ENCODE assay signal across 12 mouse cellular contexts in genomic region chr11:61477566-61478508, GRCm38 (mm10). TPM values are rescaled to one million over a fixed set of nuclear protein-coding genes. Genes with fewer than 3 reads are reported as not detected.
DNase-seq lines count a peak whose midpoint lies in the region; ATAC-seq lines count a peak whose summit lies in the region.
"Had no signal": no experiment of that assay in that cellular context is flagged by ENCODE, and none has a peak within 500 bp of the region (broad histone marks: within the 10 kb centered on the region; RNA-seq: fewer than 3 reads in every experiment).

No protein-coding gene starts in this region.

- H3K36me3 ChIP-seq in kidney, embryonic 16.5 days (ENCODE audit: insufficient read depth, low read length): no peaks in the 10 kb centered on the region
- H3K36me3 ChIP-seq in embryonic facial prominence, embryonic 14.5 days (ENCODE audit: control insufficient read depth, insufficient read depth, low read length): no peaks in the 10 kb centered on the region
- no peaks in the 10 kb centered on the region for H3K36me3 ChIP-seq in hindbrain, embryonic 16.5 days (ENCODE audit: control insufficient read depth, insufficient read depth, low read length)
- H3K36me3 ChIP-seq in neural tube, embryonic 15.5 days: no peaks in the 10 kb centered on the region

- 42% methylated on average over 17 of the region's 17 CpGs for WGBS in kidney, embryonic 16.5 days
- WGBS in embryonic facial prominence, embryonic 14.5 days: 56% methylated on average over 17 of the region's 17 CpGs
- WGBS in hindbrain, embryonic 16.5 days: 43% methylated on average over 17 of the region's 17 CpGs
- 66% methylated on average over 17 of the region's 17 CpGs for WGBS in neural tube, embryonic 15.5 days

- peak overlapping the region; percentile 5; the same call in 1 of the 2 replicates for H3K9ac ChIP-seq in kidney, embryonic 16.5 days (replicated peaks; ENCODE audit: low read length)
- H3K9ac ChIP-seq in embryonic facial prominence, embryonic 14.5 days (ENCODE audit: low read depth, low read length): 0 out of 2 replicates have a peak overlapping the region, but pooled peaks have one; percentile 15
- peak overlapping the region; percentile 27; the same call in 1 of the 2 replicates for H3K9ac ChIP-seq in hindbrain, embryonic 16.5 days (ENCODE audit: low read depth, low read length)
- no peak overlapping the region for H3K9ac ChIP-seq in neural tube, embryonic 15.5 days (replicated peaks)

- peak overlapping the region; percentile 73 for H3K27ac ChIP-seq in kidney, embryonic 16.5 days (ENCODE audit: low read length)
- peak overlapping the region; percentile 44 for H3K27ac ChIP-seq in embryonic facial prominence, embryonic 14.5 days (replicated peaks; ENCODE audit: low read depth, low read length)
- peak overlapping the region; percentile 12; the same call in 1 of the 2 replicates for H3K27ac ChIP-seq in hindbrain, embryonic 16.5 days (ENCODE audit: low read depth, low read length)
- H3K27ac ChIP-seq in neural tube, embryonic 15.5 days (replicated peaks): peak overlapping the region; percentile 64; the same call in 1 of the 2 replicates

- intact Hi-C loops in heart, postnatal 25 days (cut with DNase I): no loop called here

- H3K4me1 ChIP-seq in kidney, embryonic 16.5 days (ENCODE audit: insufficient read depth, low read length): peaks cover 15% of the 10 kb centered on the region
- peaks cover 17% of the 10 kb centered on the region for H3K4me1 ChIP-seq in embryonic facial prominence, embryonic 14.5 days (ENCODE audit: control insufficient read depth, insufficient read depth, low read length)
- H3K4me1 ChIP-seq in hindbrain, embryonic 16.5 days (ENCODE audit: control insufficient read depth, insufficient read depth, low read depth, low read length): peaks cover 3% of the 10 kb centered on the region; the same call in 1 of the 2 replicates
- peaks cover 2% of the 10 kb centered on the region; the same call in 1 of the 2 replicates for H3K4me1 ChIP-seq in neural tube, embryonic 15.5 days

- H3K4me2 ChIP-seq in kidney, embryonic 16.5 days (replicated peaks; ENCODE audit: low read depth, low read length): peak overlapping the region; percentile 58
- H3K4me2 ChIP-seq in embryonic facial prominence, embryonic 14.5 days (ENCODE audit: low read depth, low read length): peak overlapping the region; percentile 43
- peak overlapping the region; percentile 40 for H3K4me2 ChIP-seq in hindbrain, embryonic 16.5 days (ENCODE audit: low read length)
- H3K4me2 ChIP-seq in neural tube, embryonic 15.5 days: peak overlapping the region; percentile 43

- ATAC-seq in kidney, embryonic 16.5 days (ENCODE audit: low FRiP score, low TSS enrichment): peak; percentile 64; the same call in 1 of the 2 replicates
- 0 out of 2 replicates have a peak, but pooled peaks have one; percentile 27 for ATAC-seq in embryonic facial prominence, embryonic 14.5 days (ENCODE audit: low read depth)
- no peak for ATAC-seq in hindbrain, embryonic 16.5 days
- ATAC-seq in neural tube, embryonic 15.5 days (ENCODE audit: low FRiP score): no peak
- ATAC-seq in erythroblast, adult 5-6 weeks (replicated peaks; ENCODE audit: low FRiP score, poor library complexity, severe bottlenecking): no peak

- peak overlapping the region; percentile 29 for H3K4me3 ChIP-seq in kidney, embryonic 16.5 days (ENCODE audit: low read length)
- H3K4me3 ChIP-seq in embryonic facial prominence, embryonic 14.5 days (ENCODE audit: low read depth, low read length): peak overlapping the region; percentile 6; the same call in 1 of the 2 replicates
- H3K4me3 ChIP-seq in hindbrain, embryonic 16.5 days (ENCODE audit: low read length): no peak overlapping the region; the same call in 1 of the 2 replicates
- H3K4me3 ChIP-seq in neural tube, embryonic 15.5 days (replicated peaks): no peak overlapping the region

- no peaks in the 10 kb centered on the region for H3K27me3 ChIP-seq in kidney, embryonic 16.5 days (ENCODE audit: insufficient read depth, low read length)
- H3K27me3 ChIP-seq in embryonic facial prominence, embryonic 14.5 days (replicated peaks; ENCODE audit: control insufficient read depth, insufficient read depth, low read length): no peaks in the 10 kb centered on the region
- H3K27me3 ChIP-seq in hindbrain, embryonic 16.5 days (replicated peaks; ENCODE audit: control insufficient read depth, insufficient read depth, low read length): no peaks in the 10 kb centered on the region
- no peaks in the 10 kb centered on the region; the same call in 1 of the 2 replicates for H3K27me3 ChIP-seq in neural tube, embryonic 15.5 days (replicated peaks)

- no peak for DNase-seq in kidney, adult 11 months
- peak; percentile 41 for DNase-seq in embryonic facial prominence, embryonic 14.5 days (ENCODE audit: low spot score)
- no peak for DNase-seq in adrenal gland, postnatal 25 days
- no peak for DNase-seq in heart, postnatal 25 days (ENCODE audit: low spot score)
- DNase-seq: right cerebral cortex, postnatal 14 days; thymus, postnatal 4 days had no signal

- no peaks in the 10 kb centered on the region for H3K9me3 ChIP-seq in kidney, embryonic 16.5 days (ENCODE audit: low read length)
- H3K9me3 ChIP-seq in embryonic facial prominence, embryonic 14.5 days (ENCODE audit: control insufficient read depth, low read length): no peaks in the 10 kb centered on the region
- H3K9me3 ChIP-seq in hindbrain, embryonic 16.5 days (ENCODE audit: control insufficient read depth, low read length): no peaks in the 10 kb centered on the region
- H3K9me3 ChIP-seq in neural tube, embryonic 15.5 days (replicated peaks): no peaks in the 10 kb centered on the region

RNA-seq across cellular contexts. Expression of gene Mfap4, which starts 7.4 kb away (rescaled TPM):
- polyA plus RNA-seq in kidney, embryonic 16.5 days (2015; fragmentation: Nextera tagmentation; extraction: Ambion mirVana): 164 and 181 TPM in 2 replicates
- polyA plus RNA-seq in embryonic facial prominence, embryonic 14.5 days (2014; fragmentation: Nextera tagmentation; extraction: Ambion mirVana): 420 and 428 TPM in 2 replicates
- polyA plus RNA-seq in hindbrain, embryonic 16.5 days (2015; fragmentation: Nextera tagmentation; extraction: Ambion mirVana): 49.6 and 67.9 TPM in 2 replicates
- polyA plus RNA-seq in neural tube, embryonic 15.5 days (2015; fragmentation: Nextera tagmentation; extraction: Ambion mirVana): 48.3 and 73.6 TPM in 2 replicates
- total RNA-seq in adrenal gland, postnatal 25 days (2021): 3.5 and 4.2 TPM in 2 replicates
- not detected in 2 replicates for total RNA-seq in erythroblast, adult 5-6 weeks (2015; ENCODE audit: low replicate concordance)
- not detected in 2 replicates for total RNA-seq in erythroblast, adult 5-6 weeks (2017; ENCODE audit: low replicate concordance)
- 10 to 100 TPM; 43.3 to 50.0 TPM for total RNA-seq in heart, postnatal 25 days (2021)
- total RNA-seq: megakaryocyte-erythroid progenitor cell, adult 5-6 weeks; MEL had no signal

RNA-seq across cellular contexts. Expression of gene Mapk7, which starts 16.4 kb away (rescaled TPM):
- 62.5 and 65.0 TPM in 2 replicates for polyA plus RNA-seq in kidney, embryonic 16.5 days (2015; fragmentation: Nextera tagmentation; extraction: Ambion mirVana)
- 49.6 and 59.2 TPM in 2 replicates for polyA plus RNA-seq in embryonic facial prominence, embryonic 14.5 days (2014; fragmentation: Nextera tagmentation; extraction: Ambion mirVana)
- polyA plus RNA-seq in hindbrain, embryonic 16.5 days (2015; fragmentation: Nextera tagmentation; extraction: Ambion mirVana): 63.3 and 73.1 TPM in 2 replicates
- polyA plus RNA-seq in neural tube, embryonic 15.5 days (2015; fragmentation: Nextera tagmentation; extraction: Ambion mirVana): 65.9 and 67.7 TPM in 2 replicates
- 21.6 and 23.9 TPM in 2 replicates for total RNA-seq in adrenal gland, postnatal 25 days (2021)
- total RNA-seq in erythroblast, adult 5-6 weeks (2015; ENCODE audit: low replicate concordance): 4.4 and 8.3 TPM in 2 replicates
- 2.8 and 3.7 TPM in 2 replicates for total RNA-seq in erythroblast, adult 5-6 weeks (2017; ENCODE audit: low replicate concordance)
- total RNA-seq in heart, postnatal 25 days (2021): 1 to 10 TPM; 6.0 to 7.7 TPM

RNA-seq across cellular contexts. Expression of gene Rnf112, which starts 23.9 kb away (rescaled TPM):
- polyA plus RNA-seq in kidney, embryonic 16.5 days (2015; fragmentation: Nextera tagmentation; extraction: Ambion mirVana): 0.25 and 0.33 TPM in 2 replicates
- 0.78 and 1.0 TPM in 2 replicates for polyA plus RNA-seq in embryonic facial prominence, embryonic 14.5 days (2014; fragmentation: Nextera tagmentation; extraction: Ambion mirVana)
- 30.4 and 32.4 TPM in 2 replicates for polyA plus RNA-seq in hindbrain, embryonic 16.5 days (2015; fragmentation: Nextera tagmentation; extraction: Ambion mirVana)
- polyA plus RNA-seq in neural tube, embryonic 15.5 days (2015; fragmentation: Nextera tagmentation; extraction: Ambion mirVana): 24.1 and 32.9 TPM in 2 replicates
- total RNA-seq in adrenal gland, postnatal 25 days (2021): 1.2 and 2.4 TPM in 2 replicates
- total RNA-seq in erythroblast, adult 5-6 weeks (2015; ENCODE audit: low replicate concordance): not detected in 2 replicates
- total RNA-seq in erythroblast, adult 5-6 weeks (2017; ENCODE audit: low replicate concordance): not detected in 2 replicates
- under 1 TPM; 0.26 to 0.53 TPM for total RNA-seq in heart, postnatal 25 days (2021)
- total RNA-seq: megakaryocyte-erythroid progenitor cell, adult 5-6 weeks; MEL had no signal

RNA-seq across cellular contexts. Expression of gene B9d1, which starts 27.1 kb away (rescaled TPM):
- polyA plus RNA-seq in kidney, embryonic 16.5 days (2015; fragmentation: Nextera tagmentation; extraction: Ambion mirVana): 47.1 and 53.8 TPM in 2 replicates
- 32.5 and 37.5 TPM in 2 replicates for polyA plus RNA-seq in embryonic facial prominence, embryonic 14.5 days (2014; fragmentation: Nextera tagmentation; extraction: Ambion mirVana)
- 35.2 and 36.2 TPM in 2 replicates for polyA plus RNA-seq in hindbrain, embryonic 16.5 days (2015; fragmentation: Nextera tagmentation; extraction: Ambion mirVana)
- 28.6 and 31.2 TPM in 2 replicates for polyA plus RNA-seq in neural tube, embryonic 15.5 days (2015; fragmentation: Nextera tagmentation; extraction: Ambion mirVana)
- 13.8 and 19.9 TPM in 2 replicates for total RNA-seq in adrenal gland, postnatal 25 days (2021)
- not detected in 2 replicates for total RNA-seq in erythroblast, adult 5-6 weeks (2015; ENCODE audit: low replicate concordance)
- total RNA-seq in erythroblast, adult 5-6 weeks (2017; ENCODE audit: low replicate concordance): not detected in 2 replicates
- 10 to 100 TPM in 1 of 2 experiments, 1 to 10 TPM in 1; 8.4 to 10.4 TPM for total RNA-seq in heart, postnatal 25 days (2021)

Comparison
In these comparisons a context has a peak if more than half of its experiments do, and no peak if none do; other contexts are left out.
1. ATAC-seq: peak in kidney, embryonic 16.5 days (single experiment) and embryonic facial prominence, embryonic 14.5 days (single experiment); none in hindbrain, embryonic 16.5 days (single experiment), neural tube, embryonic 15.5 days (single experiment) and erythroblast, adult 5-6 weeks (single experiment).
2. H3K27ac ChIP-seq: peak in every context shown above with its lines; median percentile 73 in kidney, embryonic 16.5 days; 64 in neural tube, embryonic 15.5 days; 44 in embryonic facial prominence, embryonic 14.5 days; 12 in hindbrain, embryonic 16.5 days.
3. H3K4me3 ChIP-seq: peak in kidney, embryonic 16.5 days (single experiment) and embryonic facial prominence, embryonic 14.5 days (single experiment); none in hindbrain, embryonic 16.5 days (single experiment) and neural tube, embryonic 15.5 days (single experiment).
4. RNA of gene Rnf112, which starts 23.9 kb away (polyA plus RNA-seq): 24.1 to 32.9 TPM in neural tube, embryonic 15.5 days and 30.4 to 32.4 TPM in hindbrain, embryonic 16.5 days; 0.78 to 1.0 TPM in embryonic facial prominence, embryonic 14.5 days and 0.25 to 0.33 TPM in kidney, embryonic 16.5 days; every median in the first group is over 10 times any median in the second.
5. Peak in every context shown above with its lines, with median percentiles within 50 percentile points of each other: H3K4me2 ChIP-seq.